Mouse (Mus musculus) midbrain, postnatal 0 days (tissue): Measurements from ENCODE around the gene Gm16429. TPM values are rescaled to one million over a fixed set of nuclear protein-coding genes. Genes with fewer than 3 reads are reported as not detected.
"Not testable (repeated sequence)": the region's sequence is repeated elsewhere in the genome, so short reads cannot be mapped to it uniquely, and the experiment has no call there.

Experiments used
- ATAC-seq: fragments of 200-750 bp; cut with Nextera tagmentation; 2 replicates; pipeline ENCODE4 v1.8.0; 2017; ENCODE audit warnings: moderate number of reproducible peaks, mild to moderate bottlenecking, moderate TSS enrichment, moderate library complexity; ENCODE audit not compliant: low FRiP score
- DNase-seq: peaks from one replicate; pipeline ENCODE4 v3.0.0-alpha.2; 2015; ENCODE audit warnings: low spot score
- H3K27ac ChIP-seq: fragments of 300-500 bp; sonication (generic); 2 replicates; pipeline ENCODE4 v1.5.1; 2014; ENCODE audit warnings: low read depth, mild to moderate bottlenecking, low read length, mixed read lengths
- H3K27me3 ChIP-seq: fragments of 300-500 bp; sonication (generic); 2 replicates; pipeline ENCODE4 v1.6.1; 2014; ENCODE audit warnings: low read length, control low read depth, mixed read lengths; ENCODE audit not compliant: insufficient read depth
- H3K36me3 ChIP-seq: fragments of 300-500 bp; sonication (generic); 2 replicates; pipeline ENCODE4 v1.6.1; 2014; ENCODE audit warnings: low read length, control low read depth, mixed read lengths; ENCODE audit not compliant: insufficient read depth
- H3K4me1 ChIP-seq: fragments of 300-500 bp; sonication (generic); 2 replicates; pipeline ENCODE4 v1.6.1; 2014; ENCODE audit warnings: mild to moderate bottlenecking, control low read depth, antibody characterized with exemption, low read length, mixed read lengths; ENCODE audit not compliant: insufficient read depth
- H3K4me2 ChIP-seq: fragments of 300-500 bp; sonication (generic); 2 replicates; pipeline ENCODE4 v1.6.1; 2014; ENCODE audit warnings: low read depth, mild to moderate bottlenecking, low read length, mixed read lengths; ENCODE audit not compliant: poor library complexity, severe bottlenecking
- H3K4me3 ChIP-seq: fragments of 300-500 bp; sonication (generic); 2 replicates; pipeline ENCODE4 v1.5.1; 2014; ENCODE audit warnings: low read depth, mild to moderate bottlenecking, low read length, moderate library complexity
- H3K9ac ChIP-seq: fragments of 300-500 bp; sonication (generic); replicated peaks from 2 replicates; pipeline ENCODE4 v1.6.1; 2014; ENCODE audit warnings: mild to moderate bottlenecking, low read length, moderate library complexity, mixed read lengths; ENCODE audit not compliant: poor library complexity, severe bottlenecking
- H3K9me3 ChIP-seq: fragments of 300-500 bp; sonication (generic); 2 replicates; pipeline ENCODE4 v1.6.1; 2016; ENCODE audit warnings: low read length, control low read depth
- WGBS: fragments of 180-500 bp; shearing (Covaris S2); extraction: QIAGEN DNeasy Blood & Tissue Kit; methylation state at CpG from one replicate; pipeline ENCODE4 v1.1.7; 2014; 5-methylcytosine and 5-hydroxymethylcytosine counted together
- polyA plus RNA-seq: library from polyadenylated mRNA; unstranded; fragments of >200 nt; fragmentation: Nextera tagmentation; extraction: Ambion mirVana; gene quantifications from 2 replicates; pipeline ENCODE4 v1.2.1, GENCODE M21; 2015
- total RNA-seq: library from RNA; depleted of rRNA; stranded (reverse); fragments of >200 nt; gene quantifications from 2 replicates; pipeline ENCODE4 v1.2.3, GENCODE M21; 2014; rRNA removed

Gene Gm16429
- total RNA-seq (not detected in 2 replicates), polyA plus RNA-seq (not detected in 2 replicates)

GRCm38 (mm10) chr5:93928952-93929351 lies at the start of gene Gm16429:
Gm16429 (minus strand) TSS chr5:93929052.
- H3K27ac ChIP-seq, H3K4me3 ChIP-seq, H3K9me3 ChIP-seq, H3K36me3 ChIP-seq, H3K9ac ChIP-seq, DNase-seq, H3K27me3 ChIP-seq, H3K4me2 ChIP-seq, H3K4me1 ChIP-seq, ATAC-seq: not testable (repeated sequence)
- WGBS = no CpG with 5 or more reads among the region's 1 CpGs

Other genes with a start within 250 kb of the Gm16429 start
- gene Gm7792, start 85.3 kb downstream of the Gm16429 start, total RNA-seq = not detected in 2 replicates
- not detected in 2 replicates for gene Gm7792, start 85.3 kb downstream of the Gm16429 start, polyA plus RNA-seq
- not detected in 2 replicates for gene BC061212, start 141.5 kb upstream of the Gm16429 start, total RNA-seq
- not detected in 2 replicates for gene BC061212, start 141.5 kb upstream of the Gm16429 start, polyA plus RNA-seq
- not detected in 2 replicates for gene Gm6351, start 147.3 kb upstream of the Gm16429 start, total RNA-seq
- gene Gm6351, start 147.3 kb upstream of the Gm16429 start, polyA plus RNA-seq = not detected in 2 replicates